Mouse (Mus musculus) liver, embryonic 14.5 days (tissue): ENCODE data around the gene Nup107.

Experiments
- CTCF ChIP-seq: IDR thresholded peaks from 2 replicates; pipeline ENCODE4 v1.5.1; 2016; ENCODE audit warnings: antibody characterized with exemption, low read depth, control low read depth
- EP300 ChIP-seq: IDR thresholded peaks from 2 replicates; pipeline ENCODE4 v1.6.1; 2016; ENCODE audit warnings: antibody characterized with exemption, low read depth

GRCm38 (mm10) chr10:117778328-117778910, 14.1 kb downstream of the Nup107 start:
- TF ChIP-seq CTCF (no peak), EP300 (no peak)
